Mouse (Mus musculus) brain, embryonic 14.5 days (tissue): Measurements from ENCODE around the gene Vmn1r208. TPM values are rescaled to one million over a fixed set of nuclear protein-coding genes. Genes with fewer than 3 reads are reported as not detected.
A peak's percentile ranks its signal among the peaks of the same experiment; 100 is the strongest.
"Not testable (repeated sequence)": the region's sequence is repeated elsewhere in the genome, so short reads cannot be mapped to it uniquely, and the experiment has no call there.

Experiments used
- DNase-seq: peaks from one replicate; pipeline ENCODE4 v3.0.0-alpha.2; 2011; ENCODE audit warnings: low read depth
- CTCF ChIP-seq: fragments of 200-500 bp; IDR thresholded peaks from 2 replicates; pipeline ENCODE4 v1.5.1; 2012; ENCODE audit warnings: inconsistent platforms, mild to moderate bottlenecking, moderate library complexity, borderline replicate concordance; ENCODE audit not compliant: insufficient read depth, insufficient read length; ENCODE audit errors: extremely low read depth
- POLR2A ChIP-seq: fragments of 200-500 bp; IDR thresholded peaks from 2 replicates; pipeline ENCODE4 v1.6.1; 2012; ENCODE audit warnings: mild to moderate bottlenecking, inconsistent platforms, borderline replicate concordance; ENCODE audit not compliant: poor library complexity, insufficient read depth, insufficient read length, severe bottlenecking; ENCODE audit errors: extremely low read depth
- polyA plus RNA-seq: library from polyadenylated mRNA; depleted of rRNA; stranded (reverse); fragments of >200 nt; gene quantifications from 2 replicates; pipeline ENCODE4 v1.2.3, GENCODE M21; 2012; rRNA removed

The Vmn1r208 gene
- polyA plus RNA-seq, result not detected in 2 replicates

GRCm38 (mm10) chr13:22777300-22777699 is at the start of gene Vmn1r208:
TSS of gene Vmn1r208 (minus strand) at chr13:22777400.
- DNase-seq, result not testable (repeated sequence)

- not testable (repeated sequence) for DNase-seq
Observed at GRCm38 (mm10) chr13:22821601-22822000, 44.4 kb upstream of the Vmn1r208 start.

GRCm38 (mm10) chr13:22809582-22809981 is 32.4 kb upstream of the Vmn1r208 start, which contains the start of gene Vmn1r209:
TSS of gene Vmn1r209 (minus strand) at chr13:22809682.
- not testable (repeated sequence) for DNase-seq

DNA sequence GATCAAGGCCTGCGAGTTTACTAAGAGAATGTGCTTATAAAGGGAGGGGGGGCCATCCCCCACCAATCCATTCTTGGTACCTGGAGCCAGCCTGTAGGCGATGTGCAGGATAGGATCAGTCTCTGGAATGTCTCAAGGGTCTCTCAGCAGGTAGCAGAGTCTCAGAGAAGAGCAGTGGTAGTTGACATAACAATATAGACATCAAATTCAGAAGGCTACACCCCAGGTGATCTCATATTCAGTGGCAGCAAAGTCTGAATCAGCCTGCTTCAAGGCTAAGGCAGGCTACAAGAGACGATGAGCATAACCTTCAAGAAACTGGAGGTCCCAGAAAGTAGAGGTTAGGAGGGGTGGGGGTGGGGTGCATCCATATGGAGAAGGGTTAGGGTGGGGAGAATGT is 10.9 kb upstream of the Vmn1r208 start:
- not testable (repeated sequence) for DNase-seq

- DNase-seq, result not testable (repeated sequence)
Observed at GRCm38 (mm10) chr13:22784159-22784558, 7.0 kb upstream of the Vmn1r208 start.

DNA sequence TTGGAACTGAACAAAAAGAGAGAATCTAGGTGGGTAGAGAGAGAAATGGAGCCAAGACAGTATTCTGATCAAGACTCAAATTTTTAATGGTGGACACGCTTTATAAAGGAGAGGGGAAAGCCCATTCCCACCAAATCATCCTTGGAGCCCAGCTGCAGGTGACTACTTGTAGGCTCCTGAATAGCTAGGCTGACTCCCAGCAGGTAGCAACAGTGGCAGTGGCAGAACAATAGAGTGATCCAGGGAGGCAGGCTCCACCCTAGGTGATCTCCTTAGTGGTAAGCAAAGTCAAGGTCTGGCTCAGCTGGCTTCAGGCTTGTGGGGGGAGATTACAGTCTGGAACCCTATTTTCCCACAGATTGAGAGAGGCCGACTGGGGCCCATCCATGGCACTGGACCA is 5.6 kb downstream of the Vmn1r208 start:
- DNase-seq, result not testable (repeated sequence)

DNA sequence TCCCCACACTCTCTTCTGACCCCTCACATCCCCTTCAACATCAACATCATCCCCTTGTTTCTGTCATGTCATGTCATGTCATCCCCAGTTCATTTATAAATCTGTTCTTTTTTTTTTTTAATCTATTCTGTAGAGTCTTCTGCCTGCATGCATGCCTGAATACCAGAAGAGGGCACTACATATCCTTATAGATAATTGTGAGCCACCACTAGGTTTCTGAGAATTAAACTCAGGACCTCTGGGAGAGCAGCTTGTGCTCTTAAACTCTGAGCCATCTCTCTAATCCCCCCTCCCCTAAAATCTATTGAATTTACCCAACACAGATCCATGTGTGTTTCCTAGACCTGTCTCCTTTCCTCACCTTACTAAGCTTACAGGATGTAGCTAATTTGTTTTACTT is 29.7 kb downstream of the Vmn1r208 start:
- DNase-seq, result peak; percentile 15
- TF ChIP-seq POLR2A, result no peak
- TF ChIP-seq CTCF, result peak; percentile 19; the same call in 1 of the 2 replicates

GRCm38 (mm10) chr13:22729529-22729928 is 47.7 kb downstream of the Vmn1r208 start, which contains the start of gene Vmn1r207-ps:
TSS of gene Vmn1r207-ps (minus strand) at chr13:22729629.
- not testable (repeated sequence) for DNase-seq

Other genes with a start within 250 kb of the Vmn1r208 start
- not detected in 2 replicates for gene Vmn1r204, start 224.2 kb downstream of the Vmn1r208 start, polyA plus RNA-seq
- gene Vmn1r205, start 184.4 kb downstream of the Vmn1r208 start, polyA plus RNA-seq, result not detected in 2 replicates
- gene Vmn1r206, start 153.1 kb downstream of the Vmn1r208 start, polyA plus RNA-seq, result not detected in 2 replicates
- not detected in 2 replicates for gene Vmn1r207-ps, start 47.8 kb downstream of the Vmn1r208 start, polyA plus RNA-seq
- gene Vmn1r209, start 32.3 kb upstream of the Vmn1r208 start, polyA plus RNA-seq, result not detected in 2 replicates
- not detected in 2 replicates for gene Vmn1r210, start 53.9 kb upstream of the Vmn1r208 start, polyA plus RNA-seq
- gene Vmn1r211, start 80.2 kb upstream of the Vmn1r208 start, polyA plus RNA-seq, result not detected in 2 replicates
- gene Vmn1r212, start 106.8 kb upstream of the Vmn1r208 start, polyA plus RNA-seq, result not detected in 2 replicates
- not detected in 2 replicates for gene Vmn1r213, start 230.3 kb upstream of the Vmn1r208 start, polyA plus RNA-seq